Mouse (Mus musculus) C2C12 (cell line): Measurements from ENCODE around the gene Lrch3. TPM values are rescaled to one million over a fixed set of nuclear protein-coding genes. Genes with fewer than 3 reads are reported as not detected.

Experiments used
- H3K27me3 ChIP-seq: one replicate; pipeline ENCODE4 v1.6.1; 2011; ENCODE audit not compliant: control insufficient read depth, insufficient read depth, insufficient read length
- H3K36me3 ChIP-seq: one replicate; pipeline ENCODE4 v1.6.1; 2011; ENCODE audit not compliant: control insufficient read depth, insufficient read depth
- H3K4me3 ChIP-seq: one replicate; pipeline ENCODE4 v1.5.1; 2011; ENCODE audit warnings: mild to moderate bottlenecking, control low read depth; ENCODE audit not compliant: poor library complexity, insufficient read depth, severe bottlenecking
- H3K79me2 ChIP-seq: one replicate; pipeline ENCODE4 v1.6.1; 2011; ENCODE audit not compliant: control insufficient read depth, insufficient read depth
- H3K79me3 ChIP-seq: one replicate; pipeline ENCODE4 v1.6.1; 2011; ENCODE audit warnings: low read depth, control low read depth
- H3ac ChIP-seq: one replicate; pipeline ENCODE3; 2011; ENCODE audit warnings: low read depth; ENCODE audit not compliant: control insufficient read depth, insufficient read length
- CEBPB ChIP-seq: IDR thresholded peaks from one replicate; pipeline ENCODE4 v1.6.1; 2011; ENCODE audit warnings: low read depth, mild to moderate bottlenecking, control low read depth, moderate library complexity
- CTCF ChIP-seq: IDR thresholded peaks from one replicate; pipeline ENCODE4 v1.5.1; 2011; ENCODE audit not compliant: control insufficient read depth, insufficient read depth, insufficient read length
- FOSL1 ChIP-seq: IDR thresholded peaks from one replicate; pipeline ENCODE4 v1.8.0; 2011; ENCODE audit warnings: mild to moderate bottlenecking, low read length; ENCODE audit not compliant: poor library complexity, insufficient read depth, severe bottlenecking
- MAX ChIP-seq: IDR thresholded peaks from one replicate; pipeline ENCODE4 v1.6.1; 2011; ENCODE audit warnings: mild to moderate bottlenecking, control low read depth
- MYOD1 ChIP-seq: IDR thresholded peaks from one replicate; pipeline ENCODE4 v1.6.1; 2011; ENCODE audit warnings: low read depth; ENCODE audit not compliant: control insufficient read depth, insufficient read length
- MYOG ChIP-seq: IDR thresholded peaks from one replicate; pipeline ENCODE4 v1.6.1; 2011; ENCODE audit not compliant: control insufficient read depth, insufficient read length; ENCODE audit errors: extremely low read depth
- USF1 ChIP-seq: IDR thresholded peaks from one replicate; pipeline ENCODE4 v1.6.1; 2011; ENCODE audit warnings: low read depth, mild to moderate bottlenecking, control low read depth, moderate library complexity
- polyA plus RNA-seq: library from polyadenylated mRNA; unstranded; fragments of >200 nt; fragmentation: generic; extraction: Trizol; gene quantifications from one replicate; pipeline ENCODE4 v1.2.1, GENCODE M21; 2012; ENCODE audit warnings: missing spikeins

Lrch3 gene
- polyA plus RNA-seq, 1 experiment: 6.7 TPM

- H3K4me3 ChIP-seq: no peak overlapping the region
- peaks cover 43% of the 10 kb centered on the region for H3K79me2 ChIP-seq
Measured at GRCm38 (mm10) chr16:33059471-33059870, 145.6 kb downstream of the Lrch3 start.

GRCm38 (mm10) chr16:33060926-33061325 is 147.0 kb downstream of the Lrch3 start:
- H3K27me3 ChIP-seq: no peaks in the 10 kb centered on the region
- TF ChIP-seq MYOD1 (no peak), MYOG (no peak), MAX (no peak), FOSL1 (no peak), USF1 (no peak), CEBPB (no peak)
- H3K4me3 ChIP-seq: no peak overlapping the region
- peaks cover 42% of the 10 kb centered on the region for H3K36me3 ChIP-seq
- H3K79me2 ChIP-seq: peaks cover 43% of the 10 kb centered on the region
- no peak overlapping the region for H3ac ChIP-seq
- H3K79me3 ChIP-seq: peaks cover 34% of the 10 kb centered on the region

More at GRCm38 (mm10) chr16:33059471-33059870, 145.6 kb downstream of the Lrch3 start:
- peaks cover 42% of the 10 kb centered on the region for H3K36me3 ChIP-seq
- no peak for TF ChIP-seq CEBPB
- no peak for TF ChIP-seq MAX
- no peak for TF ChIP-seq MYOD1
- TF ChIP-seq USF1: no peak
- no peak for TF ChIP-seq FOSL1
- no peak for TF ChIP-seq CTCF
- no peak for TF ChIP-seq MYOG
- no peaks in the 10 kb centered on the region for H3K27me3 ChIP-seq
- no peak overlapping the region for H3ac ChIP-seq
- peaks cover 34% of the 10 kb centered on the region for H3K79me3 ChIP-seq

GRCm38 (mm10) chr16:33061400-33061799 is 147.5 kb downstream of the Lrch3 start:
- Histone ChIP-seq H3K79me2 (peaks cover 41% of the 10 kb centered on the region), H3K79me3 (peaks cover 33% of the 10 kb centered on the region), H3ac (no peak overlapping the region), H3K36me3 (peaks cover 42% of the 10 kb centered on the region), H3K27me3 (no peaks in the 10 kb centered on the region), H3K4me3 (no peak overlapping the region)
- TF ChIP-seq FOSL1 (no peak), USF1 (no peak), CTCF (no peak)

GRCm38 (mm10) chr16:33062024-33062681 is 148.3 kb downstream of the Lrch3 start, which contains the start of gene Lmln:
Gene Lmln (plus strand): TSS chr16:33062521.
- H3K27me3 ChIP-seq: no peaks in the 10 kb centered on the region
- TF ChIP-seq MAX (peak; percentile 60), CEBPB (no peak), USF1 (peak; percentile 82), MYOG (no peak), MYOD1 (no peak), CTCF (no peak), FOSL1 (no peak)
- peaks cover 33% of the 10 kb centered on the region for H3K79me2 ChIP-seq
- H3K4me3 ChIP-seq: peak within 1 kb of the TSS; percentile 48
- peak within 1 kb of the TSS; percentile 66 for H3ac ChIP-seq
- peaks cover 39% of the 10 kb centered on the region for H3K36me3 ChIP-seq
- H3K79me3 ChIP-seq: peaks cover 26% of the 10 kb centered on the region

- peak overlapping the region; percentile 66 for H3ac ChIP-seq
- TF ChIP-seq CTCF (no peak), MAX (no peak), MYOG (no peak), MYOD1 (no peak), CEBPB (no peak)
- peak overlapping the region; percentile 48 for H3K4me3 ChIP-seq
- H3K79me2 ChIP-seq: peaks cover 28% of the 10 kb centered on the region
- no peaks in the 10 kb centered on the region for H3K27me3 ChIP-seq
- H3K79me3 ChIP-seq: peaks cover 20% of the 10 kb centered on the region
- H3K36me3 ChIP-seq: peaks cover 34% of the 10 kb centered on the region
Measured at GRCm38 (mm10) chr16:33062682-33063131, 148.8 kb downstream of the Lrch3 start.

- H3K4me3 ChIP-seq: peak overlapping the region; percentile 48
Measured at GRCm38 (mm10) chr16:33063267-33063666, 149.4 kb downstream of the Lrch3 start.

More at GRCm38 (mm10) chr16:33063267-33063666, 149.4 kb downstream of the Lrch3 start:
- TF ChIP-seq MAX (no peak), USF1 (no peak), MYOG (no peak), CTCF (no peak), CEBPB (no peak), MYOD1 (no peak), FOSL1 (no peak)
- H3K36me3 ChIP-seq: peaks cover 28% of the 10 kb centered on the region
- H3K79me2 ChIP-seq: peaks cover 22% of the 10 kb centered on the region
- peaks cover 15% of the 10 kb centered on the region for H3K79me3 ChIP-seq
- H3ac ChIP-seq: peak overlapping the region; percentile 66
- H3K27me3 ChIP-seq: no peaks in the 10 kb centered on the region
